Mouse (Mus musculus): Measurements from ENCODE around the gene Ltbp2.
A peak's percentile ranks its signal among the peaks of the same experiment; 100 is the strongest.

Gene Ltbp2

DNA sequence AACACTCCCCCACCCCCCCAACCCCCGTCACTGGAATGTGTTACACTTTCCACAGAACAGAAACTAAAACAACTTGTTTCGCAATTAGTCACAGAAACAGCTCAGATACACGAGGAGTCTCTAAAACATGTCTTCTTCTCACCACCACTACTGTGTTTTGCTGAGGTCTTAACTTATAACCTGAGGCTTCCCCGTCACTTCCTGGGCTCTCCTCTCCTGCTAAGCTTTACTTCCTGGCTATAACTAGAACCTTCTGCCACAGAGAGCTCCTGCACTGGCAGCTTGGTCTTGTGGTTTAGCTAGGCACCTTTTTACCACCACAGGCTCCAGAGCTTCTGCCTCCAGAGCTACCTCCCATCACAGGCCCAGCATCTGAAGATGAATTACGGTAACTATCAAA, 113.8 kb downstream of the Ltbp2 start:
- no peak for ATAC-seq (ENCODE audit: low TSS enrichment)

DNA sequence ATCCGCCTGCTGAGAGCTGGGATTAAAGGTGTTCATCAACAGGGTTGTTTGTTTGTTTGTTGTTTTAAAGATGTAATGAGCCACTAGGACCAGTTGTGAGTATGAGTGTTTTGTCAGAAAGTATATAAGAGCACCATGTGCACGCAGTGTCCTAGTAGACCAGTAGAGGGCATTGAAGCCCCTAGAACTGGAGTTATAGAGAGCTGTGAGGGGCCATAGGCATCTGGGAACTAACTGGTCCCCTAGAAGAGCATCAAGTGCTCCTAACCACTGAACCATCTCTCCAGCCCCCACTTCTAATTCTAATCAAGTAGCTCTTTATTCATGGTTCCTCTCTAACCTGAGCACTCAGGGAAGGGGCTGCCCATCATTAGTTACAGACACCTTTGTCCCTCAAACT, 117.3 kb downstream of the Ltbp2 start:
- ATAC-seq (ENCODE audit: low TSS enrichment), result no peak

DNA sequence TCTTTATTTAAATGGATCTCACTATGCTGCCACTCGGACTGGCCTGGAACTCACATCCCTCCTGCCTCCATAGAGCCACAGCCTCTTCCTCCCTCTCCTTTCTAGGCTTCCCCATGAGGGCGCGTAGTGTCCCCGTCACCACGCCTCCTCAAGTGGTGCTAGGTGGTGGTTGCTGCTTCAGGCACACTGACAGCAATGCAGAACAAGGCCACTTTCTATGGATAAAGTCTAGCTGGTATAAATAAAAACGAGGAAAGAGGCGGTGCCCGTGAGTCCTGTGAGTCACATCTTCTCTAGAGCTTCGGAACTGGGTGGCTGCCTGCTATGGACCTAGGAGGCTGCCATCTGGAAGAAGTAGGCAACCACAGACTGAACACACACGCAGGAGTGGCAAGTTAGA, 120.3 kb downstream of the Ltbp2 start:
- ATAC-seq (ENCODE audit: low TSS enrichment), result peak; percentile 92

DNA sequence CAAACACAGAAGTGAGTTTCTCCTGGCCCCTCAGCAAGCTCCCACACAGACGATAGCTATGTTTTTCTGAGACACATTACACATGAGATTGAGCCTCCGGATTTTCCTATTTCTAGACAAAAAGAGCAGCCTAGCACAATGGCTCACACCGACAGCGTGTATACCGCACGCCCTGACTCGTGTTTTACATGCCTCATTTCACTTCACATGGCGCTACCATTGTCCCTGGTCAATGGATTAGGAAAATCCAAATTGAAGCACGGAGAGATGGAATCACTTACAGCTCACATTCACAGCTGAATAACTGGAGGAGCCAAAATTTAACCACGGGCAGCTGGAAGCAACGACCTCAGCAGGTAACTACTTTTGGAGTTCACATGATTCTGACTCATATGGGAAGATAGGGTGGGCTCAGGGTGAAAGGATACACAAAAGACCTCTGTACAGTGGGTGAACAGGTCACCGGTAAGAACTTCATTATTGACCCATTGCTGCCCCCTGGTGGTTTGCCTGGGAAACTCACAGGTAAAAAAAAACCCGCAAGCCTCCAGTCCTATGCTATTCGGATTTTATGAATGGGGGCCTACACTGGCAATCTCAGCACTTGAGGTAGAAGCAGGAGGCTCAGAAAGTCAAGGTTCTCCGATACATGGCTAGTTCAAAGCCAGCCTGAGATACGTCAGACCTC, 121.2 kb downstream of the Ltbp2 start:
- ATAC-seq (ENCODE audit: low TSS enrichment), result 0 out of 2 replicates have a peak, but pooled peaks have one; percentile 28

DNA sequence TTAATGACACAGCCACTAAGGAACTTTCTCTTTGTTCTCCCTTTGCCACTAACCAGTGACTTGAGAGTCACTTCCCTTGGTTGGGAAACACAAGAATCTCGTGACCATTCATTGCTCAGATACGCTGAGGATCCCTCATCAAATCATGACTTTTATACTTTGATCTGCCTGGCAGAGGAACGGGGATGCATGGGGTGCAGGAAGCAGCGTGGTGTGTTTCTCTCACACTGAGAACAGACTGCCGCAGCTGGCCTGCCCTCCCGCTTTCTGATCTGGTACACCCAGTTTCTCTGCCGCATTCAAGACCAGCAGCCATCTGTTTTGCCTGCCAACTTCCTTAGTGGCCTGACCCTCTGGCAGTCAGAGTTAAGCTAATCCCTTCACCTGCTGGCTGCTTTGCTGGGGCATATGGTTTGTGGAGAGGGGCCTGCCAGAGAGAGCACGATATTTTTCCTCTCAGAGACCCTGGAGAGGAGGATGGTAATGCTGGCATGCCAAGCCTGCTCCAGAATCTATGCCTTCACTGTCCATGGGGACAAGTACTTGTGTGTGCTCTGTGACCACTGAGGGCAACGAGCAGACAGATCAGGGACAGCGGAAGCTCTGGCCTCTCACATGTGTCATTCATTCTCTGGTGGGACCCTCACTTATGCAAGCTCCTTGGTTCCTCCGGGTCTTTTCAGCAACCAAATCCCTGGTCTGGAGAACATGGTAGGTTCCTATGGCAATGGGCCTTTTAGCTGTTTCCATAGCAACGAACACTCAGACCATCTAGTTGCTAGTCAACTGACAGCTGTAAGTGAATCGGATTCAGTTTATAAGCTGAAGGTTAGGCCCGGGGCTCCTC, 124.0 kb downstream of the Ltbp2 start:
- no peak for ATAC-seq (ENCODE audit: low TSS enrichment)

DNA sequence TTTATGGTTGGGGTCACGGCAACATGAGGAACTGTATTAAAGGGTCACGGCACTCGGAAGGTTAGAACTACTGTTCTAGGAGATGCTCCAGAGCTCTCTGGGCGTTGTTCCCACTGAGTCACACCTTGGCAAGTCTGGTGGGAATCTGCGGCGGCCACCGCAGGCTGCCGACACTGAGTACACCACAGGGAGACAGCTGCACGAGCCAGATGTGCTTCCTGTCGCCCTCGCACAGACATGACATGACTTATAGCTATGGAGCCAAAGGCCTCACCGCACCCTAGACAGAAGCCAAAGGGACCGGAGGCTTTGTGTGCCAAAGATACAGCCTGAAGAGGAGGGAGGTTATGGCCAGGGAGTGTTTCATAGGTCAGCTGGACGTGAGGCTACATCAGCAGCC, 125.7 kb downstream of the Ltbp2 start:
- no peak for ATAC-seq (ENCODE audit: low TSS enrichment)

DNA sequence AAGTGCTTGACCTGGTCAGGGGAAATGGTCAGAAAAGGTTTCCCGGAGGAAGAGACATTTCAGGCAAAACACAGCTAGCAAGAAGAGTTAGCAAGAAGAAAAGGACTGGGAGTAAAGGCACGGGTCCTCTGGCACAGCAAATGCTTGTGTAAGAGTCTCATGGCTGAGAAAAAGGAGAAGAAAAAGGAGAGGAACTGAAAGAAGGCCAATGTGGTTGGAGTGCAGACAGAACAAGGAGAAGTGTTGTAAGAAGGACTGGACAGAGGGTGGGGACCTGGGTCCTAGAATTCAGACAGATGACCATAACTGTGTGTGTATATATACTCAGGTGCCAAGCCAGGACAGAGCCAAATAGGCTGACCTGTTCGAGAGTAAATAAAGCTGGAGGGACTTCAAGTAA, 128.2 kb downstream of the Ltbp2 start:
- ATAC-seq (ENCODE audit: low TSS enrichment), result no peak

DNA sequence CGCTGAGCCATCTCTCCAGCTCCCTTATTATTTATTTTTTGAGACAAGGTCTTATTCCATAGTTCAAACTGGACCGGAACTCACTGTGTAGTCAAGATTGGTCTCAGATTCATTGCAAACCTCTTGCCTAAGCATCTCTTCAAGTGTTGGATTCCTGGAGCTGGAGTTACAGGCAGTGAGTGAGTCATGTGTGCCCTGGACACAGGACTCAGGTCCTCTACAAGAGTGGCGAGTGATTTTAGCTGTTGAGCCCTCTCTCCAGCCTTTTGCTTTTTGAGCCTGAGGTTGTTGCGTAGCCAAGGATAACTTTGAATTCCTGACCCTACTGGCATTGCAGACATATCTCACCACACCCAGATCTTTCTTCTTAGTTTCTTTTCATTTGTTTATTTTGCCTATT, 130.6 kb downstream of the Ltbp2 start:
- no peak for ATAC-seq (ENCODE audit: low TSS enrichment)

DNA sequence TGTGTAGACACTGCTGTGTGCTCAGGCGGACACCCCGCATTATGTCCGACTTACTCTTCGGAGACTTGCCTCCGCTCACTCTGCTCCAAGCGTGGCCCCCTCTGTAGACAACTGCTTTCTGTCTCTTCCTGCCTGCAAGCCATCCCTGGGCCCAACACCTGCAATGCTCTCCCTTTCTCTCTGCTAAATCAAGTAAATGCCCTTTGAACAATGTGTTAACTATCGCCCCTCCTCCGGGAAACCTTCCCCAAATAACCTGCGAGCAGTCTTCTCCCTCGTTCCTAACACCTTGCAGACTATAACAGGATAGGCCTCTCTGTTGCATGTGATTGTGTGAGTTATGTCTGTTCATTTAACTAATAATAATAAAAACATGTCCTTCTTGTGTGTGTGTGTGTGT, 132.8 kb downstream of the Ltbp2 start:
- no peak for ATAC-seq (ENCODE audit: low TSS enrichment)

DNA sequence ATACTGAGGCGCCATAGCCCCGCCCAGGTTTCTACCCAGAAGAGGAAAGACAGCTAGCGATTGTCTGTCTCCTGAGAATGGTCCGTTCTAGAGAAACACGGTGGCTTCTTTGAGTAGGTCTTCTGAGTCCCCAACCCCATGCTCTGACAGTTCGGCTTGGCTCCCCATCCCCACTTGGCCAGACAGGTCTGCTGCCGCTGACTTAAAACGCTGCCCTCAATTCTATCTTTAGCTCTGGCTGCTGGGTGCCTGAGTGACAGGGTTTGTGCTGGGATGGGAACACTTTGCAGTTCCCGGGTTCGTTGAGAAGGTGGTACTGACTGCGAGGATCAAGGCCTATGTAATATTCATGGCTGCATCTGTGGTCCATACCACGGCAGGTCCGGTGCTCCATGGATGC, 143.0 kb downstream of the Ltbp2 start:
- ATAC-seq (ENCODE audit: low TSS enrichment), result no peak

Data from frontal cortex, adult (tissue).